Mouse (Mus musculus): Measurements from ENCODE around the gene Kansl3. TPM values are rescaled to one million over a fixed set of nuclear protein-coding genes. Genes with fewer than 3 reads are reported as not detected.

Kansl3 gene
- total RNA-seq, 1 experiment from 2014 or later: 102 TPM

Small RNAs within 50 kb of the gene (microRNA-seq; reads per million reads assigned to microRNA genes)
- gene Mir6898: 0.71 to 2.1 reads per million in 2 experiments

Other genes starting within 250 kb of the Kansl3 start
- 47.5 and 53.2 TPM in 2 replicates for gene Uggt1, start 124.5 kb downstream of the Kansl3 start, total RNA-seq (2021)
- gene Neurl3, start 94.5 kb downstream of the Kansl3 start, total RNA-seq (2021): 4.3 and 4.6 TPM in 2 replicates
- gene Arid5a, start 61.4 kb downstream of the Kansl3 start, total RNA-seq (2021): 2.7 and 3.5 TPM in 2 replicates
- gene Fer1l5, start 3.1 kb upstream of the Kansl3 start, total RNA-seq (2021): not detected in 2 replicates
- 49.1 and 54.0 TPM in 2 replicates for gene Lman2l, start 76.1 kb upstream of the Kansl3 start, total RNA-seq (2021)
- gene Cnnm4, start 102.4 kb upstream of the Kansl3 start, total RNA-seq (2021): 4.8 and 5.2 TPM in 2 replicates
- 36.7 and 53.2 TPM in 2 replicates for gene Cnnm3, start 142.7 kb upstream of the Kansl3 start, total RNA-seq (2021)
- gene Ankrd23, start 167.7 kb upstream of the Kansl3 start, total RNA-seq (2021): 14.5 and 15.4 TPM in 2 replicates
- not detected in 2 replicates for gene Gm42417, start 170.2 kb upstream of the Kansl3 start, total RNA-seq (2021)
- 16.5 and 19.7 TPM in 2 replicates for gene Ankrd39, start 178.3 kb upstream of the Kansl3 start, total RNA-seq (2021)
- gene Sema4c, start 189.2 kb upstream of the Kansl3 start, total RNA-seq (2021): 19.7 and 24.2 TPM in 2 replicates